Mouse (Mus musculus): ENCODE measurements around the gene Zp3r. TPM values are rescaled to one million over a fixed set of nuclear protein-coding genes. Genes with fewer than 3 reads are reported as not detected.
A peak's percentile ranks its signal among the peaks of the same experiment; 100 is the strongest.

The Zp3r gene
- polyA plus RNA-seq, 1 experiment from 2014 or later, result not detected

GRCm38 (mm10) chr1:130551407-130552249 is 77.8 kb downstream of the Zp3r start:
- Histone ChIP-seq H3K27ac (replicated peaks) (no peak overlapping the region), H3K36me3 (no peaks in the 10 kb centered on the region), H3K4me1 (no peaks in the 10 kb centered on the region), H3K9me3 (replicated peaks) (no peaks in the 10 kb centered on the region), H3K4me3 (no peak overlapping the region), H3K27me3 (ENCODE audit: low read depth, poor library complexity, severe bottlenecking) (no peaks in the 10 kb centered on the region)
- WGBS, result 68% methylated on average over 5 of the region's 5 CpGs
- no peak for DNase-seq (ENCODE audit: low spot score)

GRCm38 (mm10) chr1:130550242-130551167 is 78.9 kb downstream of the Zp3r start:
- Histone ChIP-seq H3K4me1 (no peaks in the 10 kb centered on the region), H3K9me3 (replicated peaks) (no peaks in the 10 kb centered on the region), H3K36me3 (no peaks in the 10 kb centered on the region), H3K27me3 (ENCODE audit: low read depth, poor library complexity, severe bottlenecking) (no peaks in the 10 kb centered on the region), H3K4me3 (no peak overlapping the region), H3K27ac (replicated peaks) (0 out of 2 replicates have a peak overlapping the region, but pooled peaks have one; percentile 28)
- 66% methylated on average over 19 of the region's 19 CpGs for WGBS
- DNase-seq (ENCODE audit: low spot score), result peak; percentile 11

- no peaks in the 10 kb centered on the region for H3K9me3 ChIP-seq (replicated peaks)
- 82% methylated on average over 6 of the region's 6 CpGs for WGBS
- H3K27ac ChIP-seq (replicated peaks), result no peak overlapping the region
- H3K27me3 ChIP-seq (ENCODE audit: low read depth, poor library complexity, severe bottlenecking), result no peaks in the 10 kb centered on the region
- no peak overlapping the region for H3K4me3 ChIP-seq
- no peaks in the 10 kb centered on the region for H3K4me1 ChIP-seq
- H3K36me3 ChIP-seq, result no peaks in the 10 kb centered on the region
- DNase-seq (ENCODE audit: low spot score), result no peak
Observed at GRCm38 (mm10) chr1:130549698-130550097, 79.7 kb downstream of the Zp3r start.

- Histone ChIP-seq H3K9me3 (replicated peaks) (no peaks in the 10 kb centered on the region), H3K4me1 (no peaks in the 10 kb centered on the region), H3K27ac (replicated peaks) (no peak overlapping the region), H3K36me3 (no peaks in the 10 kb centered on the region), H3K27me3 (ENCODE audit: low read depth, poor library complexity, severe bottlenecking) (no peaks in the 10 kb centered on the region), H3K4me3 (no peak overlapping the region)
- WGBS, result 58% methylated on average over 7 of the region's 7 CpGs
- no peak for DNase-seq (ENCODE audit: low spot score)
Observed at GRCm38 (mm10) chr1:130549160-130549559, 80.3 kb downstream of the Zp3r start.

GRCm38 (mm10) chr1:130547674-130548429 is 81.6 kb downstream of the Zp3r start:
- no peaks in the 10 kb centered on the region for H3K4me1 ChIP-seq
- peak; percentile 57 for DNase-seq (ENCODE audit: low spot score)
- WGBS, result 24% methylated on average over 25 of the region's 25 CpGs
- peak overlapping the region; percentile 40 for H3K4me3 ChIP-seq
- no peaks in the 10 kb centered on the region for H3K27me3 ChIP-seq (ENCODE audit: low read depth, poor library complexity, severe bottlenecking)
- no peak overlapping the region for H3K27ac ChIP-seq (replicated peaks)
- H3K9me3 ChIP-seq (replicated peaks), result no peaks in the 10 kb centered on the region
- no peaks in the 10 kb centered on the region for H3K36me3 ChIP-seq

Other genes with a start within 250 kb of the Zp3r start
- not detected in 2 replicates for gene Cd55b, start 206.6 kb downstream of the Zp3r start, polyA plus RNA-seq (2016; fragmentation: Nextera tagmentation; extraction: Ambion mirVana)
- gene Cd55, start 166.9 kb downstream of the Zp3r start, polyA plus RNA-seq (2016; fragmentation: Nextera tagmentation; extraction: Ambion mirVana), result 1.8 TPM in 2 replicates
- 0.14 TPM in 1 of 2 replicates, not detected in the other for gene C4bp, start 32.0 kb upstream of the Zp3r start, polyA plus RNA-seq (2016; fragmentation: Nextera tagmentation; extraction: Ambion mirVana)
- not detected in 2 replicates for gene Gm29427, start 86.2 kb upstream of the Zp3r start, polyA plus RNA-seq (2016; fragmentation: Nextera tagmentation; extraction: Ambion mirVana)
- gene Yod1, start 87.7 kb upstream of the Zp3r start, polyA plus RNA-seq (2016; fragmentation: Nextera tagmentation; extraction: Ambion mirVana), result 11.5 and 16.6 TPM in 2 replicates
- gene Pfkfb2, start 99.6 kb upstream of the Zp3r start, polyA plus RNA-seq (2016; fragmentation: Nextera tagmentation; extraction: Ambion mirVana), result 5.5 and 8.1 TPM in 2 replicates
- 0.42 TPM in 2 replicates for gene AA986860, start 102.4 kb upstream of the Zp3r start, polyA plus RNA-seq (2016; fragmentation: Nextera tagmentation; extraction: Ambion mirVana)
- not detected in 2 replicates for gene Fcamr, start 171.3 kb upstream of the Zp3r start, polyA plus RNA-seq (2016; fragmentation: Nextera tagmentation; extraction: Ambion mirVana)
- not detected in 2 replicates for gene Pigr, start 197.1 kb upstream of the Zp3r start, polyA plus RNA-seq (2016; fragmentation: Nextera tagmentation; extraction: Ambion mirVana)
- gene Fcmr, start 236.0 kb upstream of the Zp3r start, polyA plus RNA-seq (2016; fragmentation: Nextera tagmentation; extraction: Ambion mirVana), result not detected in 2 replicates

Data from midbrain, embryonic 10.5 days (tissue).